Mouse (Mus musculus) left cerebral cortex, postnatal 14 days (tissue): ENCODE data around the gene Zfp654. TPM values are rescaled to one million over a fixed set of nuclear protein-coding genes. Genes with fewer than 3 reads are reported as not detected.

Experiments used
- total RNA-seq, 2 experiments: library from RNA; stranded (reverse); gene quantifications; 2 replicates each; pipeline ENCODE4 v1.2.3; 2021

The Zfp654 gene
- total RNA-seq, 2 experiments from 2014 or later: 13.5 to 13.8 TPM

Other genes starting within 250 kb of the Zfp654 start
- gene Csnka2ip, start 249.2 kb downstream of the Zfp654 start, total RNA-seq: under 1 TPM; 0.90 to 0.97 TPM
- 10 to 100 TPM; 19.9 to 21.3 TPM for gene 4930453N24Rik, start 80.5 kb downstream of the Zfp654 start, total RNA-seq
- gene Cggbp1, start 344 bp upstream of the Zfp654 start, total RNA-seq: 10 to 100 TPM; 55.4 to 58.3 TPM